Mouse (Mus musculus) liver, embryonic 15.5 days (tissue): ENCODE measurements around the gene Lrrc38. TPM values are rescaled to one million over a fixed set of nuclear protein-coding genes. Genes with fewer than 3 reads are reported as not detected.

Source experiments
- ATAC-seq: fragments of 200-750 bp; cut with Nextera tagmentation; 2 replicates; pipeline ENCODE4 v1.8.0; 2017; ENCODE audit warnings: moderate number of reproducible peaks, mild to moderate bottlenecking, moderate library complexity; ENCODE audit not compliant: insufficient read depth
- H3K27ac ChIP-seq: fragments of 300-500 bp; sonication (generic); replicated peaks from 2 replicates; pipeline ENCODE4 v1.5.1; 2015; ENCODE audit warnings: mild to moderate bottlenecking, inconsistent platforms
- H3K27me3 ChIP-seq: fragments of 300-500 bp; sonication (generic); 2 replicates; pipeline ENCODE4 v1.6.1; 2015; ENCODE audit warnings: mild to moderate bottlenecking, inconsistent platforms
- H3K36me3 ChIP-seq: fragments of 300-500 bp; sonication (generic); replicated peaks from 2 replicates; pipeline ENCODE4 v1.6.1; 2015; ENCODE audit warnings: moderate library complexity, mild to moderate bottlenecking, inconsistent platforms
- H3K4me1 ChIP-seq: fragments of 300-500 bp; sonication (generic); replicated peaks from 2 replicates; pipeline ENCODE4 v1.6.1; 2015; ENCODE audit warnings: inconsistent platforms
- H3K4me2 ChIP-seq: fragments of 300-500 bp; sonication (generic); 2 replicates; pipeline ENCODE4 v1.6.1; 2015; ENCODE audit warnings: moderate library complexity, mild to moderate bottlenecking, inconsistent platforms
- H3K4me3 ChIP-seq: fragments of 300-500 bp; sonication (generic); replicated peaks from 2 replicates; pipeline ENCODE4 v1.5.1; 2015; ENCODE audit warnings: mild to moderate bottlenecking, inconsistent platforms
- H3K9ac ChIP-seq: fragments of 300-500 bp; sonication (generic); 2 replicates; pipeline ENCODE4 v1.6.1; 2015; ENCODE audit warnings: moderate library complexity, mild to moderate bottlenecking, inconsistent platforms
- H3K9me3 ChIP-seq: fragments of 300-500 bp; sonication (generic); replicated peaks from 2 replicates; pipeline ENCODE4 v1.6.1; 2016; ENCODE audit warnings: inconsistent platforms
- WGBS: fragments of 180-500 bp; shearing (Covaris S2); methylation state at CpG from one replicate; pipeline ENCODE4 v1.1.7; 2015; ENCODE audit warnings: mixed read lengths; ENCODE audit not compliant: insufficient replicate concordance; 5-methylcytosine and 5-hydroxymethylcytosine counted together
- polyA plus RNA-seq: library from polyadenylated mRNA; unstranded; fragments of >200 nt; fragmentation: Nextera tagmentation; extraction: Ambion mirVana; gene quantifications from 2 replicates; pipeline ENCODE4 v1.2.1, GENCODE M21; 2015

Lrrc38 gene
- polyA plus RNA-seq, 1 experiment from 2014 or later = 0.07 TPM

GRCm38 (mm10) chr4:143394181-143394580 lies 44.6 kb downstream of the Lrrc38 start, which contains the start of gene Pramel1:
Pramel1 (plus strand) TSS chr4:143394428.
- Histone ChIP-seq H3K4me1 (no peaks in the 10 kb centered on the region), H3K36me3 (no peaks in the 10 kb centered on the region), H3K27ac (no peak within 1 kb of the TSS), H3K27me3 (peaks cover 3% of the 10 kb centered on the region), H3K4me2 (no peak within 1 kb of the TSS), H3K9ac (no peak within 1 kb of the TSS), H3K9me3 (no peaks in the 10 kb centered on the region), H3K4me3 (no peak within 1 kb of the TSS)
- whole genome bisulfite sequencing = 67% methylated on average over 26 of the region's 26 CpGs
- ATAC-seq = no peak

DNA sequence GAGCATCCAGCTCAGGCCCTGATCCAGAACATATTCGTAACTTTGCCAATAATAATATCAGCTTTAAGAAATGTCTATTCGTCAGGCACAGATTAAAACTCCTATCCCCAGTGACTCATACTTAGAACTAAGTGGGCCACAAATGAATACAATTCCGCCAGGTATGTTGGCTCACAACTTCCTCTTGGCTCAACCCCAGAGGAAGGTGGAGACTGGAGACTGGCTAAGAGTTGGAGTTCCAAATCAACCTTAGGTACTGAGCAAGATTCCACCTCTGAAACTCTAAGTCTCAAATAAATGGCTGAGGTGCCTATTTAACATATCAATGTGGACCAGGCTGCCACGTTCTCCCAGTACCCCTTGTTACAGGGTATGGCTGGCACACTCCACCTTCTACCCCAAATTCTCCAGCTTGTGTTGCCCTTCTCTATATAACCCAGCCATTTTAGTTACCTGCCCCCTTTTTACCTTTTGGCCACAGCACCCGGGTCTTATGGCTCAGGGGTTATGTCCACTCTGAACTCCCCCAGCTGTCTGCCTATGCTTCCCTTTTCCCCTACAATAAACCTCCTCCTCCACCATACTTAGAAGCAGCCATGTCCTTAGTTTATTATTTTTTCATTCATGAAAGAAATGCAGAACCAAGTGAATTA lies 62.1 kb downstream of the Lrrc38 start:
- H3K9me3 ChIP-seq = no peaks in the 10 kb centered on the region
- H3K27me3 ChIP-seq = no peaks in the 10 kb centered on the region
- 0 out of 2 replicates have a peak overlapping the region, but pooled peaks have one; percentile 66 for H3K9ac ChIP-seq
- H3K27ac ChIP-seq = no peak overlapping the region
- 66% methylated on average over 5 of the region's 5 CpGs for whole genome bisulfite sequencing
- peak overlapping the region; percentile 77 for H3K4me3 ChIP-seq
- H3K4me1 ChIP-seq = peaks cover 8% of the 10 kb centered on the region
- no peak for ATAC-seq
- peak overlapping the region; percentile 76 for H3K4me2 ChIP-seq
- peaks cover 8% of the 10 kb centered on the region for H3K36me3 ChIP-seq

DNA sequence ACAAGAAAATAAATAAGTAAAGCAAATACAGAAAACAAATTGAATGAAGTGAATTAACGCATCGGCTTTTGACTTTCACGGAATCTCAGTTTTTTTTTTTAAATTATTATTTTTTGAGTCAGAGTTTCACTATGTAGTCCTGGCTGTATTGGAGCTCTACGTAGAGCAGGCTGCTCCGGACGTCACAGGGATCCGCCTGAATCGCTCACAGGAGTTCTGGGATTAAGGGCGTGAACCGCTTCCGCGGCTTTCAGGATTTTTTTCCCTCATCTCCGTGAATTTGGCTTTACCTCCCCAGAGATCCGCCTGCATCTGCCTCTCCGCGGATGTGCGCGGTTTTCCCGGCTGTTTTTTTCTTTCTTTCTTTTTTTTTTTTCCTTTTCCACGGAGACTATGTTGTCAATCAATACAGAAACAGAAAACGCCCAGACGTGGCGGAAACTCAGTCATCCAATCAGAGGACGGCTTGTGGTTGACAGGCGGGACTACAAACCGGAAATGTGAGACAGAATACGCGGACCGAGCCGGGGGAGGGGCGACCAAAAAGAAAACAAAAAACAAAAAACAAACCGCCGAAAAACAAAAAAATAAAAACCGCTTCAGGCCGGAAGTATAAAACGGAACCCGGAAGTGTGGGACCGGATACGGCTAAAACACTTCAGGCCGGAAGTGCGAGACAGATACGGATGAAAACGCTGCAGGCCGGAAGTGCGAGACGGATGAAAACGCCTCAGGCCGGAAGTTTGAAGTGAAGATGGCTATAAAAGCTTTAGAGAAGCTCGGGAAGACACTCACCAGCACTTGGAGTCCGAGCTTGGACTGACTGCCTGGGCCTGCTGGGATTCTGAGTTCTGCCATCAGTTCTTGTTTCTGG lies 62.9 kb downstream of the Lrrc38 start, which contains the start of gene Pramef8:
Pramef8 (plus strand) TSS at position 208 of the 874 bp plus-strand sequence.
- peak; percentile 92 for ATAC-seq
- Histone ChIP-seq H3K36me3 (peaks cover 16% of the 10 kb centered on the region), H3K9me3 (no peaks in the 10 kb centered on the region), H3K4me1 (peaks cover 8% of the 10 kb centered on the region), H3K4me3 (peak within 1 kb of the TSS; percentile 77), H3K27me3 (no peaks in the 10 kb centered on the region), H3K9ac (peak within 1 kb of the TSS; percentile 66), H3K27ac (peak within 1 kb of the TSS; percentile 89), H3K4me2 (peak within 1 kb of the TSS; percentile 76)
- under 1% methylated on average over 50 of the region's 50 CpGs for WGBS

- Histone ChIP-seq H3K9me3 (no peaks in the 10 kb centered on the region), H3K36me3 (peaks cover 27% of the 10 kb centered on the region), H3K4me1 (peaks cover 8% of the 10 kb centered on the region), H3K4me2 (peak overlapping the region; percentile 76; the same call in 1 of the 2 replicates), H3K27ac (no peak overlapping the region), H3K4me3 (no peak overlapping the region), H3K27me3 (no peaks in the 10 kb centered on the region), H3K9ac (no peak overlapping the region)
- no peak for ATAC-seq
- 70% methylated on average over 1 of the region's 1 CpGs for WGBS
Measured at GRCm38 (mm10) chr4:143413621-143414020, 64.1 kb downstream of the Lrrc38 start.

DNA sequence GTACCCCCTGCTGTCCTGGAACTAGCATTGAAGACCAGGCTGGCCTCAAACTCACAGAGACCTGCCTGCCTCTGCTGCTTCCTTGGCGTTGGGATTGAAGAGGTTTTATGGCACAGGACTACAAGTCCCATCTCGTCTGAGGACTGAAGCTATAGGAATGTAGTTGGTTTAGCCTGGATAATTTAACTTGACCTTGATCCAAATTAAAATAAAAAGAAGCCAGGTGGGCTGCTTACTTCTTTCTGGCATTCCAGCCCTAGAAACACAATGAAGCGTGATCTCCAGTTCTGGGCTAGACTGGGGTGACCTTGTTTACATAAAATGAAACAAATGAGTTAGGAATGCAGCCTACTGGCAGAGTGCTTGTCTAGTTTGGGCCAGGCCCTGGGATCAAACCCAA lies 64.6 kb downstream of the Lrrc38 start:
- Histone ChIP-seq H3K4me1 (peaks cover 8% of the 10 kb centered on the region), H3K9ac (no peak overlapping the region), H3K36me3 (peaks cover 32% of the 10 kb centered on the region), H3K27me3 (no peaks in the 10 kb centered on the region), H3K4me3 (no peak overlapping the region), H3K4me2 (no peak overlapping the region), H3K9me3 (no peaks in the 10 kb centered on the region), H3K27ac (no peak overlapping the region)
- WGBS = 74% methylated on average over 3 of the region's 3 CpGs
- no peak for ATAC-seq

Other genes starting within 250 kb of the Lrrc38 start
- 2.8 and 3.4 TPM in 2 replicates for gene Prdm2, start 136.8 kb upstream of the Lrrc38 start, polyA plus RNA-seq
- gene Pdpn, start 50.2 kb upstream of the Lrrc38 start, polyA plus RNA-seq = 1.1 and 1.8 TPM in 2 replicates
- gene Pramel1, start 44.7 kb downstream of the Lrrc38 start, polyA plus RNA-seq = not detected in 2 replicates
- 3.7 and 3.8 TPM in 2 replicates for gene Pramef8, start 62.7 kb downstream of the Lrrc38 start, polyA plus RNA-seq
- gene Oog4, start 100.6 kb downstream of the Lrrc38 start, polyA plus RNA-seq = not detected in 2 replicates
- not detected in 2 replicates for gene Gm13043, start 161.6 kb downstream of the Lrrc38 start, polyA plus RNA-seq
- gene Gm13040, start 186.2 kb downstream of the Lrrc38 start, polyA plus RNA-seq = not detected in 2 replicates
- not detected in 2 replicates for gene BC080695, start 201.9 kb downstream of the Lrrc38 start, polyA plus RNA-seq
- not detected in 2 replicates for gene Gm13057, start 202.0 kb downstream of the Lrrc38 start, polyA plus RNA-seq